Mouse (Mus musculus) embryonic stem cell, embryonic (primary cell): ENCODE measurements at regions not wholly inside any gene's neighbourhood (a gene's known extent, or its start where the extent isn't known, plus 50 kb on each side); places are given as distances from the start of the nearest gene placed in this dataset.
"Not testable (repeated sequence)": the region's sequence is repeated elsewhere in the genome, so short reads cannot be mapped to it uniquely, and the experiment has no call there.

Experiments used
- CTCF ChIA-PET, 4 experiments: fragments of 300-600 bp in 2 of 4; fragments of 350-600 bp in 2 of 4; sonication (Branson Sonifier 250); formaldehyde crosslinking; loops; one replicate each; lab custom pipeline; 2022; ENCODE audit warnings: inconsistent platforms in 2 of 4; lab: Charles Lee
- POLR2A ChIA-PET, 4 experiments: fragments of 300-600 bp in 2 of 4; fragments of 350-600 bp in 2 of 4; sonication (Branson Sonifier 250); formaldehyde crosslinking; loops; one replicate each; lab custom pipeline; 2022; ENCODE audit warnings: antibody characterized with exemption in 4 of 4, inconsistent platforms in 1 of 4; lab: Charles Lee

- ChIA-PET POLR2A (no interaction called here), CTCF (no interaction called here)
Observed at GRCm38 (mm10) chr13:45130516-45131249, 52.2 kb downstream of the Gm9817 start.

- CTCF ChIA-PET = no interaction called here
- POLR2A ChIA-PET = no interaction called here
Observed at GRCm38 (mm10) chr13:45140616-45141015, 62.1 kb downstream of the Gm9817 start.

- ChIA-PET CTCF (no interaction called here), POLR2A (no interaction called here)
Observed at GRCm38 (mm10) chr13:45145129-45145528, 66.6 kb downstream of the Gm9817 start.

- POLR2A ChIA-PET = interaction anchor here (0.6 to 1.1 kb wide), 5 partner anchors 22 to 736 kb away, joined by 3 to 5 read pairs (median 3); partner anchors contain the start of gene Mylip (in 1 of the 4)
- CTCF ChIA-PET = interaction anchor here in 3 of 4 experiments (0.6 to 1.8 kb wide), 7 partner anchors 9 to 279 kb away, joined by 3 to 10 read pairs (median 8); no protein-coding TSS in a partner anchor
Observed at GRCm38 (mm10) chr13:45156223-45156622, 77.7 kb downstream of the Gm9817 start.

- CTCF ChIA-PET = interaction anchor here in 3 of 4 experiments (0.6 to 1.8 kb wide), 4 partner anchors 9 to 285 kb away, joined by 3 to 8 read pairs (median 6); no protein-coding TSS in a partner anchor
- POLR2A ChIA-PET = interaction anchor here in 1 of 4 experiments (0.6 kb wide), 1 partner anchor 78 kb away, joined by 5 read pairs; no protein-coding TSS in a partner anchor
Observed at GRCm38 (mm10) chr13:45156982-45157381, 78.5 kb downstream of the Gm9817 start.

- POLR2A ChIA-PET = no interaction called here
- CTCF ChIA-PET = interaction anchor here in 2 of 4 experiments (0.5 to 1.1 kb wide), 2 partner anchors 282 to 1198 kb away, joined by 4 to 6 read pairs; no protein-coding TSS in a partner anchor
Observed at GRCm38 (mm10) chr13:45160281-45160680, 81.8 kb downstream of the Gm9817 start.

- POLR2A ChIA-PET = interaction anchor here in 1 of 4 experiments (2.0 kb wide), 1 partner anchor 225 kb away, joined by 5 read pairs; the partner anchor contains the start of gene Mylip
- CTCF ChIA-PET = interaction anchor here in 1 of 4 experiments (1.6 kb wide), 1 partner anchor 134 kb away, joined by 5 read pairs; no protein-coding TSS in a partner anchor
Observed at GRCm38 (mm10) chr13:45164001-45164778, 85.7 kb downstream of the Gm9817 start.

GRCm38 (mm10) chr13:45165159-45165558, 86.7 kb downstream of the Gm9817 start:
- CTCF ChIA-PET = interaction anchor here (0.5 to 2.1 kb wide), 21 partner anchors 9 to 634 kb away, joined by 3 to 19 read pairs (median 4); no protein-coding TSS in a partner anchor
- POLR2A ChIA-PET = interaction anchor here in 2 of 4 experiments (0.7 to 2.0 kb wide), 2 partner anchors 224 to 312 kb away, joined by 3 to 5 read pairs; partner anchors contain the start of gene Mylip (in 1 of the 2)

- CTCF ChIA-PET = no interaction called here
- POLR2A ChIA-PET = interaction anchor here in 1 of 4 experiments (0.6 kb wide), 1 partner anchor 137 kb away, joined by 6 read pairs; no protein-coding TSS in a partner anchor
Observed at GRCm38 (mm10) chr13:45169716-45170115, 91.2 kb downstream of the Gm9817 start.

- CTCF ChIA-PET = interaction anchor here in 1 of 4 experiments (0.6 kb wide), 1 partner anchor 269 kb away, joined by 3 read pairs; no protein-coding TSS in a partner anchor
- POLR2A ChIA-PET = no interaction called here
Observed at GRCm38 (mm10) chr13:45173139-45173538, 94.6 kb downstream of the Gm9817 start.

GRCm38 (mm10) chr13:45175711-45176205, 97.3 kb downstream of the Gm9817 start:
- CTCF ChIA-PET = interaction anchor here in 1 of 4 experiments (1.0 kb wide), 1 partner anchor 267 kb away, joined by 4 read pairs; no protein-coding TSS in a partner anchor
- POLR2A ChIA-PET = not testable (repeated sequence)

GRCm38 (mm10) chr13:45181529-45182230, 103.2 kb downstream of the Gm9817 start:
- POLR2A ChIA-PET = interaction anchor here in 1 of 4 experiments (0.6 kb wide), 1 partner anchor 271 kb away, joined by 5 read pairs; no protein-coding TSS in a partner anchor
- CTCF ChIA-PET = interaction anchor here in 2 of 4 experiments (0.6 to 0.8 kb wide), 2 partner anchors 16 to 26 kb away, joined by 3 to 5 read pairs; no protein-coding TSS in a partner anchor

- ChIA-PET POLR2A (interaction anchor here in 1 of 4 experiments (0.5 to 1.2 kb wide), 2 partner anchors 262 to 263 kb away, joined by 3 read pairs; no protein-coding TSS in a partner anchor), CTCF (interaction anchor here in 2 of 4 experiments (0.6 to 2.1 kb wide), 3 partner anchors 159 to 288 kb away, joined by 4 to 9 read pairs (median 5); no protein-coding TSS in a partner anchor)
Observed at GRCm38 (mm10) chr13:45189389-45189788, 110.9 kb downstream of the Gm9817 start.

- CTCF ChIA-PET = interaction anchor here in 3 of 4 experiments (1.3 to 2.1 kb wide), 3 partner anchors 159 to 252 kb away, joined by 4 to 9 read pairs (median 5); no protein-coding TSS in a partner anchor
- POLR2A ChIA-PET = interaction anchor here in 2 of 4 experiments (0.5 to 1.2 kb wide), 5 partner anchors 19 to 318 kb away, joined by 3 to 4 read pairs (median 3); partner anchors contain the start of gene Mylip (in 2 of the 2)
Observed at GRCm38 (mm10) chr13:45190151-45190550, 111.7 kb downstream of the Gm9817 start.

GRCm38 (mm10) chr13:45192079-45192478, 113.6 kb downstream of the Gm9817 start:
- POLR2A ChIA-PET = no interaction called here
- CTCF ChIA-PET = interaction anchor here in 2 of 4 experiments (0.7 to 1.4 kb wide), 2 partner anchors 161 to 317 kb away, joined by 3 read pairs; no protein-coding TSS in a partner anchor

- CTCF ChIA-PET = no interaction called here
- POLR2A ChIA-PET = interaction anchor here in 2 of 4 experiments (0.6 to 0.9 kb wide), 3 partner anchors 9 to 195 kb away, joined by 3 read pairs; partner anchors contain the start of gene Mylip (in 1 of the 2)
Observed at GRCm38 (mm10) chr13:45195562-45195961, 117.1 kb downstream of the Gm9817 start.

- CTCF ChIA-PET = no interaction called here
Observed at GRCm38 (mm10) chr13:45196363-45196762, 117.9 kb downstream of the Gm9817 start.

More at GRCm38 (mm10) chr13:45196363-45196762, 117.9 kb downstream of the Gm9817 start:
- POLR2A ChIA-PET = interaction anchor here in 2 of 4 experiments (0.5 to 0.6 kb wide), 2 partner anchors 48 to 175 kb away, joined by 3 read pairs; no protein-coding TSS in a partner anchor
